Mouse (Mus musculus) forebrain, embryonic 13.5 days (tissue): ENCODE results near the gene Cd248. TPM values are rescaled to one million over a fixed set of nuclear protein-coding genes. Genes with fewer than 3 reads are reported as not detected.
A peak's percentile ranks its signal among the peaks of the same experiment; 100 is the strongest.

Experiments used
- ATAC-seq: fragments of 200-750 bp; cut with Nextera tagmentation; 2 replicates; pipeline ENCODE4 v1.8.0; 2017
- H3K27ac ChIP-seq: fragments of 300-500 bp; sonication (generic); 2 replicates; pipeline ENCODE4 v1.5.1; 2015; ENCODE audit warnings: inconsistent platforms, mild to moderate bottlenecking, moderate library complexity
- H3K27me3 ChIP-seq: fragments of 300-500 bp; sonication (generic); 2 replicates; pipeline ENCODE4 v1.6.1; 2015; ENCODE audit warnings: mild to moderate bottlenecking, inconsistent platforms
- H3K36me3 ChIP-seq: fragments of 300-500 bp; sonication (generic); 2 replicates; pipeline ENCODE4 v1.6.1; 2015; ENCODE audit warnings: mild to moderate bottlenecking, inconsistent platforms; ENCODE audit not compliant: poor library complexity, severe bottlenecking
- H3K4me1 ChIP-seq: fragments of 300-500 bp; sonication (generic); 2 replicates; pipeline ENCODE4 v1.6.1; 2015; ENCODE audit warnings: inconsistent platforms
- H3K4me2 ChIP-seq: fragments of 300-500 bp; sonication (generic); 2 replicates; pipeline ENCODE4 v1.6.1; 2015; ENCODE audit warnings: inconsistent platforms, mild to moderate bottlenecking, moderate library complexity
- H3K4me3 ChIP-seq: fragments of 300-500 bp; sonication (generic); 2 replicates; pipeline ENCODE4 v1.5.1; 2015; ENCODE audit warnings: mild to moderate bottlenecking, inconsistent platforms
- H3K9ac ChIP-seq: fragments of 300-500 bp; sonication (generic); 2 replicates; pipeline ENCODE4 v1.6.1; 2015; ENCODE audit warnings: mild to moderate bottlenecking, inconsistent platforms
- H3K9me3 ChIP-seq: fragments of 300-500 bp; sonication (generic); replicated peaks from 2 replicates; pipeline ENCODE4 v1.6.1; 2016; ENCODE audit warnings: inconsistent platforms
- WGBS: fragments of 180-500 bp; shearing (Covaris S2); methylation state at CpG from one replicate; pipeline ENCODE4 v1.1.7; 2015; 5-methylcytosine and 5-hydroxymethylcytosine counted together
- polyA plus RNA-seq: library from polyadenylated mRNA; unstranded; fragments of >200 nt; fragmentation: Nextera tagmentation; extraction: Ambion mirVana; gene quantifications from 2 replicates; pipeline ENCODE4 v1.2.1, GENCODE M21; 2015

Gene Cd248
- polyA plus RNA-seq, 1 experiment from 2014 or later = 7.0 TPM

DNA sequence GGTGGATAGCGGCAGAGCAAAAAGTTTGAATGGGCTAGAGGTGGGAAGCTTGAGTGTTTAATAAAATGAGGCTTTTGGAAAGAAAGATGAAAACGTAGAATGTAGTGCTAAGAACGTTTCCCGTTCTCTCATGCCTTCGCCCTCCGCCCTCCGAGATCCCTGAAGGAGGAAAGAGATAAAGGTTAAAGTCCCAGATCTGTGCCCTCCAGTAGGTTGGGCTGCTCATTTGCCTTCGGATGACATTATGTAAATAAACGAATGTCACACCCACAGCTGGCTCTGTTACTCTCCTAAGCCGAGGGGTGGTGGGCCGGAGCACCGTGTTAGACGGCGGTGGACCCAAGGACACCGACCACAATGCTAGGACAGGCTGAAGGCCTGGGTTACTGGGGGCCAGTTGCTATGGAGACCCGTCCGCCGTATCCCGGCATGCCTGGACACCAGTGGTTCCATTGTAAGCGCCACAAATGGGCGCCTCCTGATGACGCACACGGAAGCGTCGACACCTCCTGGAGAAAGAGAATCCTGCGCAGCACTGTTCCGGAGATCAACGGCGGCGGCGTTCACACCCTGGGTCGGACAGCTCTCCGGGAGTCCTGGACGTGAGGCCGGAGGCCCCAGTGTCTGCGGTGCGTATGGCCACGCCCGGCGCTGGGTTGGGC lies 26.9 kb upstream of the Cd248 start, which contains the start of gene Brms1:
Gene Brms1, plus strand, starts transcription at position 493 of the 662 bp plus-strand sequence.
- Histone ChIP-seq H3K27ac (peak within 1 kb of the TSS; percentile 41), H3K9ac (peak within 1 kb of the TSS; percentile 91), H3K9me3 (no peaks in the 10 kb centered on the region), H3K4me2 (peak within 1 kb of the TSS; percentile 100), H3K4me1 (peaks cover 43% of the 10 kb centered on the region), H3K27me3 (no peaks in the 10 kb centered on the region), H3K36me3 (peaks cover 26% of the 10 kb centered on the region), H3K4me3 (peak within 1 kb of the TSS; percentile 97)
- peak; percentile 73 for ATAC-seq
- 7% methylated on average over 39 of the region's 40 CpGs for WGBS

DNA sequence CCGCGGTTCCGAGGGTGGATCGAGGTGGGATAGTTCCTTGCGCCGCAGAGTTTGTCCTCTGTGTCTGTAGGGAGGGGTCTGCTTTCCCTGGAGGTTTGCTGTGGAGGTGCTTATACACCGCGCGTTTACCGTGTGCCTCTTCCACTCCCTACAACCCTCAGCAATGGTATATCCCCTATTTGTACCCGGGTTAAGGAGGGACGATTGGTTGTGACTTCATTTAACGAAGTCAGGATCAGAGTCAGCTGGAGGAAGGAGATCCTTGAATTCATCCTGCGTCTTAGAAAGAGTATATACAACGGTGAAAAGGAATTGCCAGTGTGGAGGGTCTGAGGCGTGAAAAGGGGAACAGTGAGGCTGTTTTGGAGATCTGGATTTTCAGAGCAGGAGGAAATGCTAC lies 26.3 kb upstream of the Cd248 start:
- WGBS = 1% methylated on average over 16 of the region's 16 CpGs
- Histone ChIP-seq H3K27me3 (no peaks in the 10 kb centered on the region), H3K9ac (peak overlapping the region; percentile 91), H3K36me3 (peaks cover 32% of the 10 kb centered on the region), H3K9me3 (no peaks in the 10 kb centered on the region), H3K4me1 (peaks cover 43% of the 10 kb centered on the region), H3K27ac (peak overlapping the region; percentile 41; the same call in 1 of the 2 replicates), H3K4me2 (peak overlapping the region; percentile 100), H3K4me3 (peak overlapping the region; percentile 97)
- no peak; the same call in 1 of the 2 replicates for ATAC-seq

DNA sequence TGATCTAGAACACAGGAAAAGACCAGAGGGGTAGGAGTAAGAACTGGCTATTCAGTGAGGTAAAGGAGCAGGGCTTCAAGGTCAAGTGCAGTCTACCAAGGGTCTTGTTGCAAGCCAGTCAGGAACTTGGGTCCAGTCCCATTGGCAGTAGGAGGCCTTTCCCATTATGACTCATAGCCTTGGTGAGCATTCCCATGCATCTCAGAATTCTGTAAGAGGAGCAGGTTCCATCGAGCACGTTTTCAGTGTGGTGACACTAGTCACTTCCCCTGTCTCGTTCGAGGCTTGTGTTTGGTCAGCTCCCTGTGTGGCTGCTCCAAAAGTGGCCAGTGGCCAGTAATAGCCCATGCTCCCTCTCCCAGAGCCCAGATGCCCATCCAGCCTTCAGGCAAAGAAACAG lies 22.3 kb upstream of the Cd248 start:
- H3K36me3 ChIP-seq = peaks cover 66% of the 10 kb centered on the region
- no peak for ATAC-seq
- WGBS = 80% methylated on average over 4 of the region's 4 CpGs

DNA sequence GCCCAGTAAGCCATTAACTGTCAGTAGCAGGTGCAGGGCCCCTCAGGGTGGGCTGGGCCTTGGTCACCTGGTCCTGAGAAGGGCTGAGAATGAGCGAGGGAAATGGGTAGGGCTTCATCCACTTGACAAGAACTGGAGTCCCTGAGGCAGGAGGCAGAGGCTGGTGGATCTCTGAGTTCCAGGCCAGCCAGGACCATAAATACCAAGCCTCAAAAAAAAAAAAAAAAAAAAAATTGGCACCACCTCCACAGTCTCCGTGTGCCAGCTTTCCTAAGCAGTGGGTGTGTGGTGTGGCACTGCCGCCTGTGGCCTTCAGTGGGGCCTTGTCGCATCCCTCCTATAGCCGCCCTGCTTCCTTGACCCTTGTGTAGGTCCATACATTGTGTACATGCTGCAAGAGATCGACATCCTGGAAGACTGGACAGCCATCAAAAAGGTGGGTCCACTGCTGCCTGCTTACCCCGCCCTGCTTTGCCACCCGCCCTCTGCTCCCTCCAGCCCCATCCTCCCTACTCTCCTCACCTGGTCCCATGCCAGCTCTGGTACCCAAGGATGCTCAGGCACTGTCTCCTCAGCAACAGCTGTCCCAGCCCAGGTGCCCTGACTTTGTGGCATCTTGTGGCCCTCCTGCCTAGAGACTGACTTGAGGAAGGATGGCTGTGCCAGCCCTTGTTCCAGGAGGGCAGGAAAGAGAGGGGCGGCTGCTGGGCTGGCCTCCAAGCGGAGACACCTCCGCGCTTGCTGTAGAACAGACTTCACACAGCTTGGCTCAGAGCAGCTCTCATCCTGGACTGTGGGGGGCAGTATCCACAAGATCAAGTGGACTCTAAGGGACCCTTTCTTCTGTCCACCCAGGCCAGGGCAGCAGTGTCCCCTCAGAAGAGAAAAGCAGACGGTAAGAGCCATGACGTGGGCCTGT lies 19.5 kb upstream of the Cd248 start:
- Histone ChIP-seq H3K27me3 (peaks cover 35% of the 10 kb centered on the region), H3K27ac (no peak overlapping the region), H3K36me3 (peaks cover 58% of the 10 kb centered on the region), H3K4me3 (no peak overlapping the region), H3K9ac (no peak overlapping the region), H3K4me1 (peaks cover 11% of the 10 kb centered on the region), H3K4me2 (no peak overlapping the region), H3K9me3 (no peaks in the 10 kb centered on the region)
- WGBS = 84% methylated on average over 14 of the region's 14 CpGs
- no peak for ATAC-seq

More for the DNA sequence above, 22.3 kb upstream of the Cd248 start:
- H3K4me1 ChIP-seq = peaks cover 29% of the 10 kb centered on the region
- H3K4me2 ChIP-seq = no peak overlapping the region
- H3K4me3 ChIP-seq = no peak overlapping the region
- H3K27ac ChIP-seq = no peak overlapping the region
- peaks cover 7% of the 10 kb centered on the region for H3K27me3 ChIP-seq
- no peaks in the 10 kb centered on the region for H3K9me3 ChIP-seq
- no peak overlapping the region for H3K9ac ChIP-seq

DNA sequence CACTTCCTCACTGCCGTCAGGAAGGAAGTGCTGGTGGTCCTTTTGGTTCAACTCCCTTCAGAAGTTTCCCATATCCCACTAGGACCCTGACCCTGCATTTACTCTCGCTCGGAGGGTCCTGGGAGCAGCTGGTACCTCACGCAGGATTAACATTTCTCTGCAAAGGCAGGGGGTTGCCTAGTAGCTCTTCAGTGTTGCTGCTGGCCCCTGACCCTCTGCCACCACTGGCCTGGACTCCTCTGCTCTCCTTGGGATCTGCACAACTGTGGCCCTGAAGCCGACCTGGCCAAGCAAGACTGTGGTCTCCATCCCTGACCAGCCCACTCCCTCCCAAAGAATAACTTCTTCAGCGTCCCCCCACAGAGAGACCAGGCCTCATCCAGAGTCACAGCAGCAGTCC lies 18.6 kb upstream of the Cd248 start:
- WGBS = 67% methylated on average over 6 of the region's 6 CpGs
- Histone ChIP-seq H3K9me3 (no peaks in the 10 kb centered on the region), H3K4me2 (no peak overlapping the region), H3K36me3 (peaks cover 49% of the 10 kb centered on the region), H3K4me3 (no peak overlapping the region), H3K27me3 (peaks cover 42% of the 10 kb centered on the region), H3K9ac (no peak overlapping the region), H3K27ac (no peak overlapping the region), H3K4me1 (peaks cover 11% of the 10 kb centered on the region)
- no peak for ATAC-seq

DNA sequence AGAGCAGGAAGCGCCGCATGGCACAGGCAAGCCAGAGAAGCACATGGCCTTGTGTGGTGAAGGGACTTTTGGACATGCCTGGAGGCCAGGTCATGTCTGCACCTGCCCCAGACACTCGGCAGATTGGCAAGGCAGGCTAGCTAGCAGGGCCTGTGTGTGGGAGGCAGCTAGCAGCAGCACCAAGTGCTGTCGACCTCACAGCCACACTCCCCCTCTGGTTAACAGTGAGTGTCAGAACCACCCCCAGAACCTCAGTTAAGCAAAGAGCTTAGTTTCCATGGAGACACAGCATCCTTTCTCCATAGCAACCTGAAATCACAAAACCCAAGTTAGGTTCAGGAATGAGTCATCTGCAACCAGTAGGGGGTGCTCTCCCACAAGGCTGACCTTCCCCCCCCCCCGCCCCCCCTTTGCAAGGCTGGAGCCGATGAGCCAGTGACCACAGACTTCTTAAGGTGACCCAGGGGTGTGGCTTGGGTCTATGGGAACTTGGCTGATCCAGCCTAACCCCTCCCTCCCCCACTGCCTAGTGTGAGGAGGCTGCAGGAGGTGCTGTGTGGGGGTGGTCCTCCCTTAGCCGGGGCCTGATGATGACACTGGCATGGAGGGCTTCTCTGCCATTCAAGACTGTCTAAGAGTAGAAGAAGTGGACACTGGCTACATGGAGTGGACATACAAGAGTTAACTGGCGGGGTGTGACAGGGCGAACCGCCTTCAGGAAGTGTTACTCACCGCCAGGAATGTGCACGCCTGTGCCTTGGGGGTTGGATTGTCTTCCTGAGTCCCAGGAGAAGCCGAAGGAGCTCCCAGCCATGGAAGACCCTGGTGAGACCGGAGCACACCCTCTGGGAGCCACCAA lies 17.6 kb upstream of the Cd248 start, which contains the start of gene Rin1:
Gene Rin1, plus strand, starts transcription at position 435 of the 859 bp plus-strand sequence.
- Histone ChIP-seq H3K27ac (peak within 1 kb of the TSS; percentile 26), H3K9ac (peak within 1 kb of the TSS; percentile 23; the same call in 1 of the 2 replicates), H3K4me2 (peak within 1 kb of the TSS; percentile 17; the same call in 1 of the 2 replicates), H3K27me3 (peaks cover 47% of the 10 kb centered on the region), H3K36me3 (peaks cover 46% of the 10 kb centered on the region), H3K9me3 (no peaks in the 10 kb centered on the region), H3K4me3 (no peak within 1 kb of the TSS), H3K4me1 (peaks cover 11% of the 10 kb centered on the region)
- peak; percentile 58; the same call in 1 of the 2 replicates for ATAC-seq
- 11% methylated on average over 14 of the region's 14 CpGs for WGBS

DNA sequence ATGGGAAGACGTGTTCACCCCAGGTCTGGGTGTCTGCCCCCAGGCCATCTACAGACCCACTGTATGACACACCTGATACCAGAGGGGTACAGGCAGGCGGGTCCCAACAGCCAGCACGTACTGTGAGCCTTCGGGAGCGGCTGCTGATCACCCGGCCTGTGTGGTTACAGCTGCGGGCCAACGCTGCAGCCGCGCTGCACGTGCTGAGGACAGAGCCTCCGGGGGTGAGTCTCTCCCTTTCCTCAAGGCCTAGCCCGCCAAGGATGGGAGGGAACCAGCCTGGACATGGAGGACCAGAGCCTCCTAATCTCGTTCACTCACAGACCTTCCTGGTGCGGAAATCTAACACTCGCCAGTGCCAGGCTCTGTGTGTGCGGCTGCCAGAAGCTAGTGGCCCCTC lies 16.8 kb upstream of the Cd248 start:
- no peak overlapping the region for H3K4me3 ChIP-seq
- H3K9me3 ChIP-seq = no peaks in the 10 kb centered on the region
- peak overlapping the region; percentile 17; the same call in 1 of the 2 replicates for H3K4me2 ChIP-seq
- H3K4me1 ChIP-seq = peaks cover 11% of the 10 kb centered on the region
- H3K9ac ChIP-seq = peak overlapping the region; percentile 23; the same call in 1 of the 2 replicates
- H3K27me3 ChIP-seq = peaks cover 48% of the 10 kb centered on the region
- ATAC-seq = no peak; the same call in 1 of the 2 replicates
- peaks cover 39% of the 10 kb centered on the region for H3K36me3 ChIP-seq
- H3K27ac ChIP-seq = peak overlapping the region; percentile 26; the same call in 1 of the 2 replicates
- 4% methylated on average over 17 of the region's 17 CpGs for WGBS

DNA sequence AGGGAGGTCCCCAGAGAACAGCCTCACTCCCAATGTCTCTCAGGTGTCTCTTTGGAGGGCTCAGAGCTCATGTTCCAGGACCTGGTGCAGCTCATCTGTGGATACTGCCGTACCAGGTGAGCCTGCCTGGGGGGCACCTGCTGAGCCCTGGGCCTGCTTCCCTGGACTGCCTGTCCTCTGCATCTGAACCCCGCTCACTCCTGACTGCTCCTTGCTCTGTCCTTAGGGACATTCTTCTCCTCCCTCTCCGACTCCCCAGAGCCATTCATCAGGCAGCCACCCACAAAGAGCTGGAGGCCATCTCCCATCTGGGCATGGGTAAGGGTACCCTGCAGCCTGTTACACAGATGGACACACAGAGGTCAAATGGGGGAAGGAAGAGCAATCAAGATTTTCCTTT lies 16.4 kb upstream of the Cd248 start:
- peaks cover 35% of the 10 kb centered on the region for H3K36me3 ChIP-seq
- H3K4me2 ChIP-seq = no peak overlapping the region
- peaks cover 14% of the 10 kb centered on the region for H3K4me1 ChIP-seq
- ATAC-seq = no peak
- 48% methylated on average over 3 of the region's 3 CpGs for WGBS
- no peak overlapping the region for H3K4me3 ChIP-seq
- no peak overlapping the region for H3K9ac ChIP-seq
- peaks cover 48% of the 10 kb centered on the region for H3K27me3 ChIP-seq
- H3K27ac ChIP-seq = no peak overlapping the region
- H3K9me3 ChIP-seq = no peaks in the 10 kb centered on the region

DNA sequence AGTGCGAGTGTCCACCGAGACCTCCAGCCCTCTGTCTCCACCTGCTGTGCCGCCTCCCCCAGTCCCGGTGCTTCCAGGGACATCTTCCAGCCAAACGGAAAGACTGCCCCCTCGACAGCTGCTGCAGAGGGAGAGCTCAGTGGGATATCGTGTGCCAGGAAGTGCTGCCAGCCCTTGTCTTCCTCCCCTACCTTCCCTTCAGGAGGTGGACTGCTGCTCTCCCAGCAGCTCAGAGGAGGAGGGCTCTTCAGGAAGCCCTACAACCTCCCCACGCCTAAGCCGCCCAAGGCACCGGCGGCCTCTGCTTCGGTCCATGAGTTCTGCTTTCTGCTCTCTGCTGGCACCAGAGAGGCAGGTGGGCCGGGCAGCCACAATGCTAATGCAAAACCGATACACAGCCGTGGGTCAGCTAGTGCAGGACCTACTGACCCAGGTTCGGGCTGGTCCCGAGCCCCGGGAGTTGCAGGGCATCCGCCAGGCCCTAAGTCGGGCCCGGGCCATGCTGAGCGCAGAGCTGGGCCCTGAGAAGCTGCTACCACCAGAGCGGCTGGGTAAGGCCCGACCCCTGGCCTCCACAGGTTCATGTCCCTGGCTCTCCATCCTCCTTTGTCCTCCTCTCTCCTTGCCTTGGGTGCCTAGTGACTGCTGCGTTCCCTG lies 15.6 kb upstream of the Cd248 start:
- no peak for ATAC-seq
- peaks cover 48% of the 10 kb centered on the region for H3K27me3 ChIP-seq
- H3K4me2 ChIP-seq = no peak overlapping the region

DNA sequence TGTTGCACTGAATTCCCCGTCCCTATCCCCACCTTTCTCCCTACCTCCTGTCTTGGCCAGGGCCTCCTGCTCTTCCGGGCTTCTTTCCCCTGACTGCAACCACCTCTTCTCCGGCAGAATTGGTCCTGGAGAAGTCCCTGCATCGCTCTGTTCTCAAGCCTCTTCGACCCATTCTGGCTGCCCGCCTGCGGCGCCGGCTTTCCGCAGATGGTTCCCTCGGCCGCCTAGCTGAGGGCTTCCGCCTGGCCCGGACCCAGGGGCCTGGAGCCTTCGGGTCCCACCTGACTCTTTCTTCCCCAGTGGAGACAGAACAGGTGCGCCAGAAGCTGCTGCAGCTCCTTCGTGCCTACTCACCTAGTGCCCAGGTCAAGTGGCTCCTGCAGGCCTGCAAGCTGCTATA lies 15.0 kb upstream of the Cd248 start:
- Histone ChIP-seq H3K4me2 (no peak overlapping the region), H3K36me3 (peaks cover 21% of the 10 kb centered on the region), H3K9ac (no peak overlapping the region), H3K27ac (no peak overlapping the region), H3K9me3 (no peaks in the 10 kb centered on the region), H3K4me1 (peaks cover 16% of the 10 kb centered on the region), H3K27me3 (peaks cover 48% of the 10 kb centered on the region), H3K4me3 (no peak overlapping the region)
- ATAC-seq = no peak
- 59% methylated on average over 17 of the region's 17 CpGs for WGBS

More for the DNA sequence above, 15.6 kb upstream of the Cd248 start:
- Histone ChIP-seq H3K27ac (no peak overlapping the region), H3K4me3 (no peak overlapping the region), H3K4me1 (peaks cover 16% of the 10 kb centered on the region), H3K36me3 (peaks cover 27% of the 10 kb centered on the region), H3K9ac (no peak overlapping the region), H3K9me3 (no peaks in the 10 kb centered on the region)
- whole genome bisulfite sequencing = 32% methylated on average over 25 of the region's 25 CpGs

DNA sequence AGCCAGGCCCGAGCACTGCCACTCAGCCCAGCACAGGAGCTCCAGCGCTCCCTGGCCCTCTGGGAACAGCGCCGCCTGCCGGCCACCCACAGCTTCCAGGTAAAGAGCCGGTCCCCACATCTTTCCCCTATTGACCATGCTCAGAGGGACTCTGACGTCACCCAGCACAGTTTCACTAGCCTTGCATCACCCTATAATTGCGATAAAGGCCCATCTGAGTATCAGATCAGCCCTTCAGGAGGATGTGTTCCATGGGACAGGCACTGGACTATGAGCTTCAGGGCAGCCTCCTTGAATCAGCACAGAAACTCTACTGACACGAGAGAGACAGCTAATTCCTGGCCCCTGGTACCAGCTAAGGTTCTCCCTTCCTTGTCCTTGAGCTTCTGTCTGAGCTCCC lies 14.0 kb upstream of the Cd248 start:
- peaks cover 48% of the 10 kb centered on the region for H3K27me3 ChIP-seq

More for the DNA sequence above, 14.0 kb upstream of the Cd248 start:
- Histone ChIP-seq H3K9me3 (no peaks in the 10 kb centered on the region), H3K9ac (no peak overlapping the region), H3K4me3 (no peak overlapping the region), H3K27ac (no peak overlapping the region), H3K36me3 (peaks cover 11% of the 10 kb centered on the region), H3K4me2 (no peak overlapping the region), H3K4me1 (peaks cover 21% of the 10 kb centered on the region)
- 19% methylated on average over 9 of the region's 9 CpGs for WGBS
- ATAC-seq = peak; percentile 16; the same call in 1 of the 2 replicates
